Comparison of ENCODE assay signal across 8 mouse cellular contexts in genomic region chr13:99837772-99838425, GRCm38 (mm10).
A peak's percentile ranks its signal among the peaks of the same experiment; 100 is the strongest.
DNase-seq lines count a peak whose midpoint lies in the region; ATAC-seq lines count a peak whose summit lies in the region.

No protein-coding gene starts in this region.

- H3K27ac ChIP-seq in hindbrain, embryonic 12.5 days: peak overlapping the region; percentile 58; the same call in 1 of the 2 replicates

- H3K27me3 ChIP-seq in hindbrain, embryonic 12.5 days: no peaks in the 10 kb centered on the region

- ATAC-seq in hindbrain, embryonic 12.5 days (ENCODE audit: low FRiP score): peak; percentile 86

- peak; percentile 82 for DNase-seq in ZHBTc4 (ENCODE audit: low read depth, low spot score)
- peak; percentile 93 for DNase-seq in cerebellum, adult 9-10 months
- peak; percentile 65 to 81 for DNase-seq in frontal cortex, postnatal 14 days (ENCODE audit: low spot score in 2 of 2)
- peak; percentile 84 to 90 for DNase-seq in layer of hippocampus, postnatal 14 days (ENCODE audit: low spot score in 2 of 2)
- DNase-seq in lung, postnatal 14 days: peak; percentile 82
- peak; percentile 90 to 91 for DNase-seq in right cerebral cortex, adult 2 months (ENCODE audit: low spot score in 2 of 2)
- no peak for DNase-seq in spleen, postnatal 14 days (ENCODE audit: low spot score in 2 of 2)

- peaks cover 10% of the 10 kb centered on the region for H3K9me3 ChIP-seq in hindbrain, embryonic 12.5 days (replicated peaks)

- peak overlapping the region; percentile 33; the same call in 1 of the 2 replicates for H3K9ac ChIP-seq in hindbrain, embryonic 12.5 days

- H3K36me3 ChIP-seq in hindbrain, embryonic 12.5 days: no peaks in the 10 kb centered on the region

- WGBS in hindbrain, embryonic 12.5 days: 35% methylated on average over 11 of the region's 11 CpGs

- no peak overlapping the region for H3K4me3 ChIP-seq in hindbrain, embryonic 12.5 days

- H3K4me1 ChIP-seq in hindbrain, embryonic 12.5 days: peaks cover 24% of the 10 kb centered on the region

- H3K4me2 ChIP-seq in hindbrain, embryonic 12.5 days (replicated peaks): no peak overlapping the region

Comparison
In these comparisons a context has a peak if more than half of its experiments do, and no peak if none do; other contexts are left out.
1. DNase-seq: peak in ZHBTc4 (single experiment), cerebellum, adult 9-10 months (single experiment), frontal cortex, postnatal 14 days (2 of 2), layer of hippocampus, postnatal 14 days (2 of 2), lung, postnatal 14 days (single experiment) and right cerebral cortex, adult 2 months (2 of 2); none in spleen, postnatal 14 days (0 of 2).